Mouse (Mus musculus): Measurements from ENCODE around the gene Nudt21. TPM values are rescaled to one million over a fixed set of nuclear protein-coding genes. Genes with fewer than 3 reads are reported as not detected.

Nudt21 gene
- total and polyA plus RNA-seq, 2 experiments from 2014 or later = 26.0 to 61.5 TPM

- Histone ChIP-seq H3K9ac (replicated peaks; ENCODE audit: low read depth, low read length) (no peak overlapping the region), H3K4me2 (ENCODE audit: low read depth, low read length) (no peak overlapping the region), H3K4me1 (ENCODE audit: control insufficient read depth, insufficient read depth) (no peaks in the 10 kb centered on the region; the same call in 1 of the 2 replicates), H3K27ac (ENCODE audit: low read depth) (no peak overlapping the region), H3K4me3 (ENCODE audit: low read depth, low read length) (no peak overlapping the region), H3K9me3 (replicated peaks; ENCODE audit: control insufficient read depth, low read length) (no peaks in the 10 kb centered on the region), H3K36me3 (replicated peaks; ENCODE audit: control insufficient read depth, insufficient read depth, low read length) (peaks cover 95% of the 10 kb centered on the region), H3K27me3 (ENCODE audit: control insufficient read depth, insufficient read depth, low read length) (no peaks in the 10 kb centered on the region)
- DNase-seq (ENCODE audit: low spot score) (no peak), ATAC-seq (ENCODE audit: insufficient read depth, low read depth) (no peak)
- TF ChIP-seq EP300 (IDR thresholded peaks at IDR 0.05; ENCODE audit: low read depth) (no peak), CTCF (IDR thresholded peaks at IDR 0.05; ENCODE audit: low read depth) (no peak)
- WGBS = 83% methylated on average over 2 of the region's 2 CpGs
Observed at GRCm38 (mm10) chr8:93975358-93975757, 61.5 kb downstream of the Nudt21 start.

- H3K27ac ChIP-seq (ENCODE audit: low read depth) = no peak overlapping the region
- no peaks in the 10 kb centered on the region; the same call in 1 of the 2 replicates for H3K4me1 ChIP-seq (ENCODE audit: control insufficient read depth, insufficient read depth)
- no peaks in the 10 kb centered on the region for H3K9me3 ChIP-seq (replicated peaks; ENCODE audit: control insufficient read depth, low read length)
- H3K4me3 ChIP-seq (ENCODE audit: low read depth, low read length) = no peak overlapping the region
- TF ChIP-seq EP300 (IDR thresholded peaks at IDR 0.05; ENCODE audit: low read depth) = no peak
- no peak for TF ChIP-seq CTCF (IDR thresholded peaks at IDR 0.05; ENCODE audit: low read depth)
- ATAC-seq (ENCODE audit: insufficient read depth, low read depth) (no peak), DNase-seq (ENCODE audit: low spot score) (no peak)
- WGBS = 88% methylated on average over 11 of the region's 11 CpGs
- no peak overlapping the region for H3K4me2 ChIP-seq (ENCODE audit: low read depth, low read length)
- H3K27me3 ChIP-seq (ENCODE audit: control insufficient read depth, insufficient read depth, low read length) = no peaks in the 10 kb centered on the region
- peaks cover 89% of the 10 kb centered on the region for H3K36me3 ChIP-seq (replicated peaks; ENCODE audit: control insufficient read depth, insufficient read depth, low read length)
- no peak overlapping the region for H3K9ac ChIP-seq (replicated peaks; ENCODE audit: low read depth, low read length)
Observed at GRCm38 (mm10) chr8:93974602-93975186, 62.1 kb downstream of the Nudt21 start.

GRCm38 (mm10) chr8:93973831-93974375 lies 62.9 kb downstream of the Nudt21 start:
- ATAC-seq (ENCODE audit: insufficient read depth, low read depth) = no peak
- Histone ChIP-seq H3K27me3 (ENCODE audit: control insufficient read depth, insufficient read depth, low read length) (no peaks in the 10 kb centered on the region), H3K4me3 (ENCODE audit: low read depth, low read length) (no peak overlapping the region), H3K27ac (ENCODE audit: low read depth) (no peak overlapping the region), H3K36me3 (replicated peaks; ENCODE audit: control insufficient read depth, insufficient read depth, low read length) (peaks cover 81% of the 10 kb centered on the region), H3K4me2 (ENCODE audit: low read depth, low read length) (no peak overlapping the region), H3K4me1 (ENCODE audit: control insufficient read depth, insufficient read depth) (no peaks in the 10 kb centered on the region; the same call in 1 of the 2 replicates), H3K9ac (replicated peaks; ENCODE audit: low read depth, low read length) (no peak overlapping the region), H3K9me3 (replicated peaks; ENCODE audit: control insufficient read depth, low read length) (no peaks in the 10 kb centered on the region)
- DNase-seq (ENCODE audit: low spot score) = no peak
- TF ChIP-seq CTCF (IDR thresholded peaks at IDR 0.05; ENCODE audit: low read depth) = no peak
- TF ChIP-seq EP300 (IDR thresholded peaks at IDR 0.05; ENCODE audit: low read depth) = no peak
- 90% methylated on average over 13 of the region's 13 CpGs for WGBS

GRCm38 (mm10) chr8:93972971-93973734 lies 63.7 kb downstream of the Nudt21 start:
- TF ChIP-seq CTCF (IDR thresholded peaks at IDR 0.05; ENCODE audit: low read depth) (no peak), EP300 (IDR thresholded peaks at IDR 0.05; ENCODE audit: low read depth) (no peak)
- DNase-seq (ENCODE audit: low spot score) (no peak), ATAC-seq (ENCODE audit: insufficient read depth, low read depth) (no peak)

GRCm38 (mm10) chr8:93972211-93972610 lies 64.6 kb downstream of the Nudt21 start:
- H3K27me3 ChIP-seq (ENCODE audit: control insufficient read depth, insufficient read depth, low read length) = no peaks in the 10 kb centered on the region
- no peaks in the 10 kb centered on the region; the same call in 1 of the 2 replicates for H3K4me1 ChIP-seq (ENCODE audit: control insufficient read depth, insufficient read depth)
- no peak overlapping the region for H3K4me2 ChIP-seq (ENCODE audit: low read depth, low read length)
- no peak overlapping the region for H3K9ac ChIP-seq (replicated peaks; ENCODE audit: low read depth, low read length)
- no peak overlapping the region for H3K4me3 ChIP-seq (ENCODE audit: low read depth, low read length)
- no peak overlapping the region for H3K27ac ChIP-seq (ENCODE audit: low read depth)
- ATAC-seq (ENCODE audit: insufficient read depth, low read depth) = no peak
- peaks cover 64% of the 10 kb centered on the region for H3K36me3 ChIP-seq (replicated peaks; ENCODE audit: control insufficient read depth, insufficient read depth, low read length)
- no peaks in the 10 kb centered on the region for H3K9me3 ChIP-seq (replicated peaks; ENCODE audit: control insufficient read depth, low read length)
- no peak for DNase-seq (ENCODE audit: low spot score)
- WGBS = 93% methylated on average over 5 of the region's 5 CpGs
- TF ChIP-seq EP300 (IDR thresholded peaks at IDR 0.05; ENCODE audit: low read depth) = no peak
- TF ChIP-seq CTCF (IDR thresholded peaks at IDR 0.05; ENCODE audit: low read depth) = no peak

More at GRCm38 (mm10) chr8:93972971-93973734, 63.7 kb downstream of the Nudt21 start:
- Histone ChIP-seq H3K27me3 (ENCODE audit: control insufficient read depth, insufficient read depth, low read length) (no peaks in the 10 kb centered on the region), H3K4me2 (ENCODE audit: low read depth, low read length) (no peak overlapping the region), H3K4me3 (ENCODE audit: low read depth, low read length) (no peak overlapping the region), H3K9ac (replicated peaks; ENCODE audit: low read depth, low read length) (no peak overlapping the region), H3K27ac (ENCODE audit: low read depth) (no peak overlapping the region), H3K9me3 (replicated peaks; ENCODE audit: control insufficient read depth, low read length) (no peaks in the 10 kb centered on the region), H3K36me3 (replicated peaks; ENCODE audit: control insufficient read depth, insufficient read depth, low read length) (peaks cover 73% of the 10 kb centered on the region), H3K4me1 (ENCODE audit: control insufficient read depth, insufficient read depth) (no peaks in the 10 kb centered on the region; the same call in 1 of the 2 replicates)
- WGBS = 82% methylated on average over 14 of the region's 14 CpGs

Data from heart, postnatal 0 days (tissue).